Mouse (Mus musculus): ENCODE data around the gene Trappc5.

GRCm38 (mm10) chr8:3626971-3627370, 49.1 kb upstream of the Trappc5 start:
- TF ChIP-seq CTCF (conservative IDR thresholded peaks at IDR 0.05; ENCODE audit: insufficient read depth, insufficient read length, low read depth, low read length) (no peak), POLR2A (IDR thresholded peaks at IDR 0.05; ENCODE audit: low read depth, low read length) (no peak)

All from kidney, adult 2 months (tissue).